Comparison of ENCODE assay signal across 9 mouse cellular contexts in the genomic region with DNA sequence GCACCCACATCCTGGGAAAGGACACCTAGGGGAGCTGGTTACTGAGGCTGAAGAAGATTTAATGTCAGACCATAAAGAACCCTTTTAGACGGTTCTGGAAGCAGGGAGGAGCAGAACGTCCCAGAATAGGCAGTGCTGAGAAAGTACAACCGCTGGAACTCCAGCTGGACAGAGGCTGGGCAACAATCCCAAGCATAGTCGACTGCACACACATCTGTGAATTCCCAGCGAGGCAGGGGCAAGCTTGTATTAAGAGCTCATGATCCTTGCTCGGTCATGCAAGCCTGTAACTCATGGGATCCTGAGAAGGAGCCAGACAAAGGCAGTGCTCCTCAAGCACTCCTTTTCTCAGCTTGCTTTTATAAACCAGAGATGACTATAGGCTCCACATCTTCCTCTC.
A peak's percentile ranks its signal among the peaks of the same experiment; 100 is the strongest.
DNase-seq lines count a peak whose midpoint lies in the region; ATAC-seq and TF ChIP-seq lines count a peak whose summit lies in the region.
"Had no signal": no experiment of that assay in that cellular context is flagged by ENCODE, and none has a peak within 500 bp of the region (broad histone marks: within the 10 kb centered on the region; RNA-seq: fewer than 3 reads in every experiment).

No protein-coding gene starts in this region.

- peak; percentile 55 for ATAC-seq in kidney, embryonic 16.5 days (ENCODE audit: low FRiP score, low TSS enrichment)
- ATAC-seq in intestine, embryonic 15.5 days = peak; percentile 53
- no peak for ATAC-seq in CD4-positive, CD25-positive, alpha-beta regulatory T cell, adult 4 months

- H3K9me3 ChIP-seq in kidney, embryonic 16.5 days (ENCODE audit: low read length) = peaks cover 8% of the 10 kb centered on the region
- H3K9me3 ChIP-seq in intestine, embryonic 15.5 days = no peaks in the 10 kb centered on the region

- no peak for DNase-seq in kidney, adult 8-10 months
- DNase-seq in gastrocnemius, postnatal 25 days = peak; percentile 85
- peak; percentile 40 for DNase-seq in retina, embryonic 14.5 days (ENCODE audit: low spot score)
- DNase-seq in left cerebral cortex, adult 2 months (ENCODE audit: extremely low spot score in 1 of 2, low spot score in 2 of 2) = no peak
- no peak for DNase-seq in thymus, postnatal 0 days (ENCODE audit: low spot score)

- no peak overlapping the region for H3K4me3 ChIP-seq in kidney, embryonic 16.5 days (ENCODE audit: low read length)
- no peak overlapping the region for H3K4me3 ChIP-seq in intestine, embryonic 15.5 days (replicated peaks)
- no peak overlapping the region for H3K4me3 ChIP-seq in left cerebral cortex, adult 2 months
- H3K4me3 ChIP-seq: megakaryocyte, embryonic 14.5 days had no signal

- 21% methylated on average over 6 of the region's 6 CpGs for WGBS in kidney, embryonic 16.5 days
- WGBS in intestine, embryonic 15.5 days = 44% methylated on average over 6 of the region's 6 CpGs

- intact Hi-C loops in left cerebral cortex, adult 2 months (cut with DNase I) = no loop called here

- H3K4me2 ChIP-seq in kidney, embryonic 16.5 days (replicated peaks; ENCODE audit: low read depth, low read length) = no peak overlapping the region
- no peak overlapping the region for H3K4me2 ChIP-seq in intestine, embryonic 15.5 days (replicated peaks)

- H3K36me3 ChIP-seq in kidney, embryonic 16.5 days (ENCODE audit: insufficient read depth, low read length) = peaks cover 44% of the 10 kb centered on the region
- H3K36me3 ChIP-seq in intestine, embryonic 15.5 days = peaks cover 4% of the 10 kb centered on the region

- no peak overlapping the region for H3K9ac ChIP-seq in kidney, embryonic 16.5 days (replicated peaks; ENCODE audit: low read length)
- H3K9ac ChIP-seq in intestine, embryonic 15.5 days = no peak overlapping the region

- TF ChIP-seq CTCF in left cerebral cortex, adult 2 months (IDR thresholded peaks at IDR 0.05) = no peak

- no peaks in the 10 kb centered on the region for H3K27me3 ChIP-seq in kidney, embryonic 16.5 days (ENCODE audit: insufficient read depth, low read length)
- H3K27me3 ChIP-seq in intestine, embryonic 15.5 days (replicated peaks) = no peaks in the 10 kb centered on the region
- H3K27me3 ChIP-seq: megakaryocyte, embryonic 14.5 days had no signal

- H3K27ac ChIP-seq in kidney, embryonic 16.5 days (ENCODE audit: low read length) = peak overlapping the region; percentile 58
- peak overlapping the region; percentile 64 for H3K27ac ChIP-seq in intestine, embryonic 15.5 days
- H3K27ac ChIP-seq in left cerebral cortex, adult 2 months = no peak overlapping the region

- H3K4me1 ChIP-seq in kidney, embryonic 16.5 days (ENCODE audit: insufficient read depth, low read length) = peaks cover 13% of the 10 kb centered on the region; the same call in 1 of the 2 replicates
- H3K4me1 ChIP-seq in intestine, embryonic 15.5 days (replicated peaks) = 0 out of 2 replicates have a peak, but pooled peaks cover 6% of the 10 kb centered on the region

Comparison
In these comparisons a context has a peak if more than half of its experiments do, and no peak if none do; other contexts are left out.
1. DNase-seq: peak in gastrocnemius, postnatal 25 days (single experiment) and retina, embryonic 14.5 days (single experiment); none in kidney, adult 8-10 months (0 of 2), left cerebral cortex, adult 2 months (0 of 2) and thymus, postnatal 0 days (single experiment).